Mouse (Mus musculus): ENCODE data around the gene Olfr1393. TPM values are rescaled to one million over a fixed set of nuclear protein-coding genes. Genes with fewer than 3 reads are reported as not detected.
A peak's percentile ranks its signal among the peaks of the same experiment; 100 is the strongest.

The Olfr1393 gene
- total and polyA plus RNA-seq, 2 experiments from 2014 or later = 0.21 to 1.4 TPM

- no peak for DNase-seq (ENCODE audit: low spot score)
- Histone ChIP-seq H3K4me1 (ENCODE audit: insufficient read depth, low read length) (no peaks in the 10 kb centered on the region; the same call in 1 of the 2 replicates), H3K9me3 (ENCODE audit: low read length) (no peaks in the 10 kb centered on the region), H3K4me2 (ENCODE audit: low read depth, low read length, poor library complexity, severe bottlenecking) (no peak overlapping the region), H3K27ac (ENCODE audit: low read depth, low read length) (no peak overlapping the region), H3K27me3 (ENCODE audit: insufficient read depth, low read length) (no peaks in the 10 kb centered on the region), H3K9ac (replicated peaks; ENCODE audit: low read length, poor library complexity, severe bottlenecking) (no peak overlapping the region), H3K36me3 (ENCODE audit: insufficient read depth, low read length) (no peaks in the 10 kb centered on the region), H3K4me3 (ENCODE audit: low read depth, low read length) (no peak overlapping the region)
- WGBS = 80% methylated on average over 4 of the region's 4 CpGs
- no peak for TF ChIP-seq CTCF (IDR thresholded peaks at IDR 0.05)
- ATAC-seq (ENCODE audit: low FRiP score) = no peak
Measured at GRCm38 (mm10) chr11:49240874-49241273, 37.2 kb upstream of the Olfr1393 start.

- Histone ChIP-seq H3K27me3 (ENCODE audit: insufficient read depth, low read length) (no peaks in the 10 kb centered on the region), H3K9me3 (ENCODE audit: low read length) (no peaks in the 10 kb centered on the region), H3K9ac (replicated peaks; ENCODE audit: low read length, poor library complexity, severe bottlenecking) (no peak overlapping the region), H3K4me1 (ENCODE audit: insufficient read depth, low read length) (peaks cover 4% of the 10 kb centered on the region; the same call in 1 of the 2 replicates), H3K27ac (ENCODE audit: low read depth, low read length) (no peak overlapping the region), H3K36me3 (ENCODE audit: insufficient read depth, low read length) (no peaks in the 10 kb centered on the region), H3K4me3 (ENCODE audit: low read depth, low read length) (no peak overlapping the region), H3K4me2 (ENCODE audit: low read depth, low read length, poor library complexity, severe bottlenecking) (no peak overlapping the region)
- 33% methylated on average over 1 of the region's 1 CpGs for WGBS
- DNase-seq (ENCODE audit: low spot score) (no peak), ATAC-seq (ENCODE audit: low FRiP score) (no peak)
- TF ChIP-seq CTCF (IDR thresholded peaks at IDR 0.05) = no peak
Measured at GRCm38 (mm10) chr11:49241471-49241870, 36.6 kb upstream of the Olfr1393 start.

- ATAC-seq (ENCODE audit: low FRiP score) (peak; percentile 2; the same call in 1 of the 2 replicates), DNase-seq (ENCODE audit: low spot score) (peak; percentile 21)
- peak overlapping the region; percentile 78 for H3K27ac ChIP-seq (ENCODE audit: low read depth, low read length)
- H3K4me3 ChIP-seq (ENCODE audit: low read depth, low read length) = peak overlapping the region; percentile 60
- 20% methylated on average over 11 of the region's 11 CpGs for WGBS
- no peaks in the 10 kb centered on the region for H3K27me3 ChIP-seq (ENCODE audit: insufficient read depth, low read length)
- no peaks in the 10 kb centered on the region for H3K36me3 ChIP-seq (ENCODE audit: insufficient read depth, low read length)
- H3K9ac ChIP-seq (replicated peaks; ENCODE audit: low read length, poor library complexity, severe bottlenecking) = peak overlapping the region; percentile 75; the same call in 1 of the 2 replicates
- H3K9me3 ChIP-seq (ENCODE audit: low read length) = no peaks in the 10 kb centered on the region
- no peak for TF ChIP-seq CTCF (IDR thresholded peaks at IDR 0.05)
- H3K4me1 ChIP-seq (ENCODE audit: insufficient read depth, low read length) = peaks cover 4% of the 10 kb centered on the region; the same call in 1 of the 2 replicates
- H3K4me2 ChIP-seq (ENCODE audit: low read depth, low read length, poor library complexity, severe bottlenecking) = peak overlapping the region; percentile 62
Measured at GRCm38 (mm10) chr11:49242944-49243626, 35.0 kb upstream of the Olfr1393 start.

GRCm38 (mm10) chr11:49243727-49244594, 34.1 kb upstream of the Olfr1393 start, which contains the start of gene Mgat1:
TSS of gene Mgat1 (plus strand) at chr11:49244191.
- no peaks in the 10 kb centered on the region for H3K27me3 ChIP-seq (ENCODE audit: insufficient read depth, low read length)
- under 1% methylated on average over 53 of the region's 60 CpGs for WGBS
- H3K4me3 ChIP-seq (ENCODE audit: low read depth, low read length) = peak within 1 kb of the TSS; percentile 60
- H3K27ac ChIP-seq (ENCODE audit: low read depth, low read length) = peak within 1 kb of the TSS; percentile 78
- no peaks in the 10 kb centered on the region for H3K9me3 ChIP-seq (ENCODE audit: low read length)
- H3K4me1 ChIP-seq (ENCODE audit: insufficient read depth, low read length) = peaks cover 4% of the 10 kb centered on the region; the same call in 1 of the 2 replicates
- DNase-seq (ENCODE audit: low spot score) = peak; percentile 97
- ATAC-seq (ENCODE audit: low FRiP score) = peak; percentile 97
- peak within 1 kb of the TSS; percentile 62 for H3K4me2 ChIP-seq (ENCODE audit: low read depth, low read length, poor library complexity, severe bottlenecking)
- peak; percentile 58 for TF ChIP-seq CTCF (IDR thresholded peaks at IDR 0.05)
- H3K36me3 ChIP-seq (ENCODE audit: insufficient read depth, low read length) = no peaks in the 10 kb centered on the region
- H3K9ac ChIP-seq (replicated peaks; ENCODE audit: low read length, poor library complexity, severe bottlenecking) = peak within 1 kb of the TSS; percentile 75

GRCm38 (mm10) chr11:49244595-49244930, 33.5 kb upstream of the Olfr1393 start:
- WGBS = 0% methylated on average over 4 of the region's 4 CpGs
- TF ChIP-seq CTCF (IDR thresholded peaks at IDR 0.05) = no peak
- peak overlapping the region; percentile 75 for H3K9ac ChIP-seq (replicated peaks; ENCODE audit: low read length, poor library complexity, severe bottlenecking)
- H3K27me3 ChIP-seq (ENCODE audit: insufficient read depth, low read length) = no peaks in the 10 kb centered on the region
- H3K9me3 ChIP-seq (ENCODE audit: low read length) = no peaks in the 10 kb centered on the region
- no peaks in the 10 kb centered on the region for H3K36me3 ChIP-seq (ENCODE audit: insufficient read depth, low read length)
- no peak for DNase-seq (ENCODE audit: low spot score)
- peak overlapping the region; percentile 78; the same call in 1 of the 2 replicates for H3K27ac ChIP-seq (ENCODE audit: low read depth, low read length)
- peak overlapping the region; percentile 62 for H3K4me2 ChIP-seq (ENCODE audit: low read depth, low read length, poor library complexity, severe bottlenecking)
- H3K4me1 ChIP-seq (ENCODE audit: insufficient read depth, low read length) = peaks cover 4% of the 10 kb centered on the region; the same call in 1 of the 2 replicates
- H3K4me3 ChIP-seq (ENCODE audit: low read depth, low read length) = peak overlapping the region; percentile 60
- peak; percentile 0; the same call in 1 of the 2 replicates for ATAC-seq (ENCODE audit: low FRiP score)
